Mouse (Mus musculus): ENCODE measurements around the gene Tnnc1. TPM values are rescaled to one million over a fixed set of nuclear protein-coding genes. Genes with fewer than 3 reads are reported as not detected.

Tnnc1 gene
- 77.2 and 87.2 TPM in 2 replicates for polyA plus RNA-seq (2015; fragmentation: Nextera tagmentation; extraction: Ambion mirVana)

DNA sequence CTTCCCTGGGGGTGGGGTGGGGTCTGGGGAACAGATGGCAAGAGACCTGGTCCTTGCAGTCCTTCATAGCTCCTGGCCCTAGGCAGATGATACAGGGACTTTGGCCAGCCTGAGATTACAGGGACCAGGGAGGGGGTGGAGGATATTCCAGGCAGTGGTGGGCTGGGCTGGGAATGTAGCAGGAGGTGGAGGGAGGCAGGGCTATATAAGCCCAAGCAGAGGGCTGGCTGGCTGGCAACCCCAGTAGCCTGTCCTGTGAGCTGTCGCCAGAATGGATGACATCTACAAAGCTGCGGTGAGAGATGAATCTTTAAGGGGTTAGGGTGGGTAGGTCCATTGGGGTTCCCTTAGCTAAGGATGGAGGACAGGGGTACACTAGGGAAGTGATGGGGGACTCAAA lies at the start of gene Tnnc1:
Tnnc1 (plus strand) TSS at position 229 of the 400 bp plus-strand sequence.
- H3K9me3 ChIP-seq (ENCODE audit: low read length) = no peaks in the 10 kb centered on the region
- H3K4me1 ChIP-seq (ENCODE audit: insufficient read depth, low read depth, low read length) = peaks cover 5% of the 10 kb centered on the region; the same call in 1 of the 2 replicates
- H3K27me3 ChIP-seq (replicated peaks; ENCODE audit: insufficient read depth, low read length) = no peaks in the 10 kb centered on the region
- peak within 1 kb of the TSS; percentile 94 for H3K27ac ChIP-seq (ENCODE audit: low read length)
- H3K4me2 ChIP-seq (replicated peaks; ENCODE audit: low read depth, low read length) = peak within 1 kb of the TSS; percentile 72
- peaks cover 9% of the 10 kb centered on the region; the same call in 1 of the 2 replicates for H3K36me3 ChIP-seq (ENCODE audit: insufficient read depth, low read length)
- TF ChIP-seq CTCF (IDR thresholded peaks at IDR 0.05) = no peak
- no peak for TF ChIP-seq EP300 (IDR thresholded peaks at IDR 0.05)
- H3K9ac ChIP-seq (replicated peaks; ENCODE audit: low read depth) = no peak within 1 kb of the TSS
- 48% methylated on average over 2 of the region's 2 CpGs for WGBS
- DNase-seq (ENCODE audit: low spot score) = no peak
- ATAC-seq = no peak
- H3K4me3 ChIP-seq (ENCODE audit: low read depth, low read length) = peak within 1 kb of the TSS; percentile 77; the same call in 1 of the 2 replicates

DNA sequence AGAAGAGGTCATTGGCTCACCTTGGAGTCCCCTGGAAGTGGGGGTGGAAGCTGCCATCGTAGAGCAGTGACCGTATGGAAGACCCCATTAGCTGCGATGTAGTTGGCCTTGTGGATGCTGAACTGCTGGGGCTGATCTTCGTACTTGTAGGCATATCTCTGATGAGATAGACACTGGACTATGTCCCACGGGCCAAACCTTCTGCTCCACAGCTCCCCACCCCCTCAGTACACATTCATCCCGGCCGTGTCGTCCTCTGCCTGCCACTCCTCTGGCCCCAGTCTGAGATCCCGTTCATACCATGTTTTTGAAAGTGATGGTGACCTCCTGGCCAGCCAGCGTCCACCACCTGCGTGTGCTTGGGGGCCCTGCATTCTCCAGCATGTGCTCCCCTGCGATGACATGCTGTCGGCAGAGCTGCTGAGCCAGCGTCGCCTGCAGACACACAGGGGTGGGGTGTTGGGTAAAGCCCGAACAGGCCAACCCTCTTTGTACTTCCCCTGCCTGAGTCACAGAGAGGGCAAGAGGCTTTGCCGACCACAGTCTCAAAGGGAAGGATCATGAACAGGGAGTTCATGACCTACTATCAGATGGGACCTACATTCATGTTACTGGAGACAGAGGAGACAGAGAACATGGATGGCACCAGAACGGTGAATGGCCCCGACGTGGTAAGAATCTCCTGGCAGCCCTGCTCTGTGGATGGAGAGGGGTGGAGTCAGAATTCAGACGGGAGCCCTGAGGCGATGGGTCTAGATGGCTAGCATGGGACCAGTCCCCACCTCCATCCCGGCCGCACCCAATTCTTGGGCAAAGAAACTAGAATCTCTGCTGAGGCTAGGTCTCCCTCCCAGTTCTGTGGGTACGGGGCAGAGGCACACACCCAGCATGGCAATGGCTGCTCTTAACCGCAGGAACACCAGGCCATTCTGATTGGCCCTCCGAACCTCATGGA lies 47.6 kb upstream of the Tnnc1 start:
- no peaks in the 10 kb centered on the region; the same call in none of the 2 replicates for H3K4me1 ChIP-seq (ENCODE audit: insufficient read depth, low read depth, low read length)
- H3K9ac ChIP-seq (replicated peaks; ENCODE audit: low read depth) = no peak overlapping the region
- TF ChIP-seq EP300 (IDR thresholded peaks at IDR 0.05) (no peak), CTCF (IDR thresholded peaks at IDR 0.05) (no peak)
- no peak overlapping the region for H3K4me2 ChIP-seq (replicated peaks; ENCODE audit: low read depth, low read length)
- H3K4me3 ChIP-seq (ENCODE audit: low read depth, low read length) = no peak overlapping the region
- DNase-seq (ENCODE audit: low spot score) = peak; percentile 34
- H3K27me3 ChIP-seq (replicated peaks; ENCODE audit: insufficient read depth, low read length) = no peaks in the 10 kb centered on the region
- H3K9me3 ChIP-seq (ENCODE audit: low read length) = no peaks in the 10 kb centered on the region
- peak; percentile 48 for ATAC-seq
- no peaks in the 10 kb centered on the region for H3K36me3 ChIP-seq (ENCODE audit: insufficient read depth, low read length)
- no peak overlapping the region for H3K27ac ChIP-seq (ENCODE audit: low read length)
- 56% methylated on average over 27 of the region's 27 CpGs for WGBS

DNA sequence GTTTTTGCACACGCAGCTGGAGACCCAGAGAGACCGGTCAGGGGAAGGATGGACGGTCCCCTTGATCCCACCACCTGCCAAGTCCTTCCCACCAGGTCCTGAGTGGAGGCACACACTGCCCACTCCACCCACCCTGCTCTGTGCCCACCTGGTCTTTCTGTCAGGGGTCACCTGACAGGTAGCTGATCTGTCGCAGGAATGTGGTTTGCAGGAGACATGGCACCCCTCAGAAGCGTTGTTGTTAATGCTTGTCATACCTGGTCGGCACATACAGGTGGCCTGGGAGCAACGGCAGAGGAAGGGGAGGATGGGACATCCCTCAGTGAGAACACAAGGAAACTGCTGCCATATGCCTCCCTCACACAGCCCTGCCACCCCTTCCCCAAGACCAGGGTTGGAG lies 46.9 kb upstream of the Tnnc1 start:
- 74% methylated on average over 7 of the region's 7 CpGs for WGBS
- Histone ChIP-seq H3K9ac (replicated peaks; ENCODE audit: low read depth) (no peak overlapping the region), H3K27me3 (replicated peaks; ENCODE audit: insufficient read depth, low read length) (no peaks in the 10 kb centered on the region), H3K4me2 (replicated peaks; ENCODE audit: low read depth, low read length) (no peak overlapping the region), H3K9me3 (ENCODE audit: low read length) (no peaks in the 10 kb centered on the region), H3K36me3 (ENCODE audit: insufficient read depth, low read length) (no peaks in the 10 kb centered on the region), H3K4me3 (ENCODE audit: low read depth, low read length) (no peak overlapping the region), H3K27ac (ENCODE audit: low read length) (no peak overlapping the region), H3K4me1 (ENCODE audit: insufficient read depth, low read depth, low read length) (no peaks in the 10 kb centered on the region; the same call in none of the 2 replicates)
- no peak for DNase-seq (ENCODE audit: low spot score)
- TF ChIP-seq EP300 (IDR thresholded peaks at IDR 0.05) (no peak), CTCF (IDR thresholded peaks at IDR 0.05) (no peak)
- no peak for ATAC-seq

DNA sequence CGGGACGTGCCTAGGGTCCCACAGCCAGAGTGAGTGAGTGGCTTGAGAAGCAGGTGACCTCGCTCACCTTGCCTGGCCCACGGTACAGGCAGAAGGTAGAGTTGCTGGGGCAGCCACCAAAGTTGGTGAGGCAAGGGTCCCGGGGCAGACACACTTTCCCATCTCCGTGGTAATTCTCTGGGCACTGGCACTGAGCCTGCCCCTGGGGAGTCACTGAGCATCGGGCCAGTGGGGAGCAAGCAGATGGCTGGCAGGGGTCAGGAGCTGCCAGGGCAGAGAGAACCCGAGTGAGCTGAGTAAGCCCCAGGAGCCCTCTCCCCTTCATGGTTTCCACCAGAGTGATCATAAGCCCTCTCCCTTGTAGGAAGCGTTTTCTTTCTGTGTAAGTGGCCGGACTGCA lies 46.5 kb upstream of the Tnnc1 start:
- Histone ChIP-seq H3K4me3 (ENCODE audit: low read depth, low read length) (no peak overlapping the region), H3K4me2 (replicated peaks; ENCODE audit: low read depth, low read length) (no peak overlapping the region), H3K27ac (ENCODE audit: low read length) (no peak overlapping the region), H3K4me1 (ENCODE audit: insufficient read depth, low read depth, low read length) (no peaks in the 10 kb centered on the region; the same call in none of the 2 replicates), H3K9me3 (ENCODE audit: low read length) (no peaks in the 10 kb centered on the region), H3K9ac (replicated peaks; ENCODE audit: low read depth) (no peak overlapping the region), H3K27me3 (replicated peaks; ENCODE audit: insufficient read depth, low read length) (no peaks in the 10 kb centered on the region), H3K36me3 (ENCODE audit: insufficient read depth, low read length) (no peaks in the 10 kb centered on the region)
- DNase-seq (ENCODE audit: low spot score) = no peak
- TF ChIP-seq CTCF (IDR thresholded peaks at IDR 0.05) (no peak), EP300 (IDR thresholded peaks at IDR 0.05) (no peak)
- 60% methylated on average over 10 of the region's 10 CpGs for WGBS
- ATAC-seq = no peak

DNA sequence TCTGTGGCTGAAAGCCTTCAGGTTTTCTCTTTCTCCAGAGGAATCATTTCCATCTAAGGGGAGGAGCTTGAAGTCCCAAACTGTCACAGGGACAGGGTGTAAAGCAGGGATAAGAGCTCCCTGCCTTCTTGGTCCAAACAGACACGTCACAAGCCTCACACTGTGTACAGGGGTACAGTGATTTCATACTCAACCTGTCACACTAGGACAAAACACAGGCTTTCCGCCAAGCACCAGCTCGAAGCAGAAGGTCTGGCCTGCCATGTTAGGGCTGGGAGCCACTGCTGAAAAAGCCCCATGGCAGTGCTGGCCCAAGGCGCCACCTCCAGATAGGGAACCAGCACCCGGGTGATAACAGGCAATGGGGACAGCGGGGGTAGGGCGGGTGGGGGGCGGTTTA lies 44.0 kb upstream of the Tnnc1 start:
- no peak for ATAC-seq
- Histone ChIP-seq H3K4me2 (replicated peaks; ENCODE audit: low read depth, low read length) (no peak overlapping the region), H3K27me3 (replicated peaks; ENCODE audit: insufficient read depth, low read length) (no peaks in the 10 kb centered on the region), H3K4me1 (ENCODE audit: insufficient read depth, low read depth, low read length) (no peaks in the 10 kb centered on the region; the same call in none of the 2 replicates), H3K9ac (replicated peaks; ENCODE audit: low read depth) (no peak overlapping the region), H3K4me3 (ENCODE audit: low read depth, low read length) (no peak overlapping the region), H3K9me3 (ENCODE audit: low read length) (no peaks in the 10 kb centered on the region), H3K27ac (ENCODE audit: low read length) (no peak overlapping the region), H3K36me3 (ENCODE audit: insufficient read depth, low read length) (no peaks in the 10 kb centered on the region)
- no peak for DNase-seq (ENCODE audit: low spot score)
- no peak for TF ChIP-seq CTCF (IDR thresholded peaks at IDR 0.05)
- TF ChIP-seq EP300 (IDR thresholded peaks at IDR 0.05) = no peak
- 70% methylated on average over 8 of the region's 8 CpGs for WGBS

DNA sequence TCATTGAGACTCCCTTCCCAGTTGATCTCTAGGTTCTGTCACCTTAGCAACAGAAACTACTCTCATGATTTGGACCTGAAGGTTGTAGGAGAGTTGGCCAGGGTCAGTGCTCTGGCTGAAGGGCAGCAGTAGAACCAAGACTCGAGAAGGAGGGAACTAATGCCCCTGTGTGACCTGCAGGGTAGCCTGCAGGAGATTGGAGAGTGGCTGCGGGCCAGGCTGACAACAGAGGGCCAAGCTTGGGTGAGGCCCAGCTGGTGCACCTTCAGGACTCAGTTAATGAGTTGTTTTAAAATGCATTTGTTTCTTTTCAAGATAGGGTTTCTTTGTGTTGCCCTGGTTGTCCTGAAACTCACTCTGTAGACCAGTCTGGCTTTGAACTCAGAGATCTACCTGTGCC lies 43.1 kb upstream of the Tnnc1 start:
- H3K9ac ChIP-seq (replicated peaks; ENCODE audit: low read depth) = no peak overlapping the region
- H3K9me3 ChIP-seq (ENCODE audit: low read length) = no peaks in the 10 kb centered on the region
- no peaks in the 10 kb centered on the region; the same call in none of the 2 replicates for H3K4me1 ChIP-seq (ENCODE audit: insufficient read depth, low read depth, low read length)
- H3K27ac ChIP-seq (ENCODE audit: low read length) = no peak overlapping the region
- no peaks in the 10 kb centered on the region for H3K27me3 ChIP-seq (replicated peaks; ENCODE audit: insufficient read depth, low read length)
- DNase-seq (ENCODE audit: low spot score) (no peak), ATAC-seq (no peak)
- no peak for TF ChIP-seq EP300 (IDR thresholded peaks at IDR 0.05)
- no peak for TF ChIP-seq CTCF (IDR thresholded peaks at IDR 0.05)
- H3K4me2 ChIP-seq (replicated peaks; ENCODE audit: low read depth, low read length) = no peak overlapping the region
- H3K36me3 ChIP-seq (ENCODE audit: insufficient read depth, low read length) = no peaks in the 10 kb centered on the region
- 45% methylated on average over 2 of the region's 2 CpGs for WGBS
- no peak overlapping the region for H3K4me3 ChIP-seq (ENCODE audit: low read depth, low read length)

Data from lung, postnatal 0 days (tissue).